ENCODE assay signal across 8 mouse cellular contexts in genomic region chr11:100938711-100939511, GRCm38 (mm10). TPM values are rescaled to one million over a fixed set of nuclear protein-coding genes. Genes with fewer than 3 reads are reported as not detected.
DNase-seq lines count a peak whose midpoint lies in the region; ATAC-seq and TF ChIP-seq lines count a peak whose summit lies in the region.

No protein-coding gene starts in this region.

- H3K36me3 ChIP-seq in forebrain, embryonic 12.5 days (replicated peaks) = no peaks in the 10 kb centered on the region
- no peaks in the 10 kb centered on the region for H3K36me3 ChIP-seq in kidney, embryonic 15.5 days

- 0 out of 2 replicates have a peak, but pooled peaks cover 9% of the 10 kb centered on the region for H3K27me3 ChIP-seq in forebrain, embryonic 12.5 days
- H3K27me3 ChIP-seq in kidney, embryonic 15.5 days = no peaks in the 10 kb centered on the region

- peak overlapping the region; percentile 94 for H3K27ac ChIP-seq in bone marrow, adult 2 months (ENCODE audit: control insufficient read depth, insufficient read depth, low read depth, low read length, poor library complexity)
- peak overlapping the region; percentile 65 for H3K27ac ChIP-seq in forebrain, embryonic 12.5 days
- H3K27ac ChIP-seq in kidney, embryonic 15.5 days = peak overlapping the region; percentile 84

- no peaks in the 10 kb centered on the region for H3K9me3 ChIP-seq in forebrain, embryonic 12.5 days
- H3K9me3 ChIP-seq in kidney, embryonic 15.5 days (replicated peaks) = no peaks in the 10 kb centered on the region

- TF ChIP-seq POLR2A in bone marrow, adult 2 months (IDR thresholded peaks at IDR 0.05; ENCODE audit: borderline replicate concordance, control insufficient read depth, low read depth, low read length) = peak; percentile 89

- peak overlapping the region; percentile 87 for H3K4me3 ChIP-seq in bone marrow, adult 2 months (replicated peaks; ENCODE audit: control insufficient read depth, low read depth, low read length)
- H3K4me3 ChIP-seq in forebrain, embryonic 12.5 days (replicated peaks) = peak overlapping the region; percentile 82
- peak overlapping the region; percentile 78 for H3K4me3 ChIP-seq in kidney, embryonic 15.5 days (replicated peaks)

- peak; percentile 9; the same call in 1 of the 2 replicates for ATAC-seq in forebrain, embryonic 12.5 days (ENCODE audit: low FRiP score)
- ATAC-seq in kidney, embryonic 15.5 days (replicated peaks; ENCODE audit: low FRiP score) = peak; percentile 100

- H3K9ac ChIP-seq in forebrain, embryonic 12.5 days = peak overlapping the region; percentile 84
- H3K9ac ChIP-seq in kidney, embryonic 15.5 days = peak overlapping the region; percentile 77

- TF ChIP-seq CTCF in bone marrow, adult 2 months (IDR thresholded peaks at IDR 0.05; ENCODE audit: control insufficient read depth, insufficient read depth, low read length) = no peak

- peaks cover 7% of the 10 kb centered on the region for H3K4me1 ChIP-seq in bone marrow, adult 2 months (ENCODE audit: control insufficient read depth, insufficient read depth, low read length)
- H3K4me1 ChIP-seq in forebrain, embryonic 12.5 days = peaks cover 25% of the 10 kb centered on the region
- peaks cover 24% of the 10 kb centered on the region for H3K4me1 ChIP-seq in kidney, embryonic 15.5 days

- H3K4me2 ChIP-seq in forebrain, embryonic 12.5 days = peak overlapping the region; percentile 70
- peak overlapping the region; percentile 79 for H3K4me2 ChIP-seq in kidney, embryonic 15.5 days

- peak; percentile 36 to 55 for DNase-seq in spleen, postnatal 10 days (ENCODE audit: low spot score in 2 of 2)
- DNase-seq in spleen, adult 12 weeks (ENCODE audit: low spot score) = no peak
- peak; percentile 21 for DNase-seq in lung, postnatal 25 days (ENCODE audit: low spot score)
- DNase-seq in left cerebral cortex, adult 8-10 months (ENCODE audit: low spot score in 2 of 2) = no peak
- DNase-seq in ovary, postnatal 14 days (ENCODE audit: low spot score) = no peak

- WGBS in bone marrow, adult 2 months = 1% methylated on average over 48 of the region's 48 CpGs
- under 1% methylated on average over 47 of the region's 48 CpGs for WGBS in forebrain, embryonic 12.5 days
- under 1% methylated on average over 47 of the region's 48 CpGs for WGBS in kidney, embryonic 15.5 days

RNA-seq across cellular contexts. Expression of gene Stat3, which starts 0.4 kb away (rescaled TPM):
- polyA plus RNA-seq in bone marrow, adult 2 months (2011; ENCODE audit: insufficient read depth, insufficient read length, low replicate concordance, missing spikeins) = 21.4 and 60.0 TPM in 2 replicates
- 30.8 and 34.1 TPM in 2 replicates for polyA plus RNA-seq in forebrain, embryonic 12.5 days (2016; fragmentation: Nextera tagmentation; extraction: Ambion mirVana)
- polyA plus RNA-seq in kidney, embryonic 15.5 days (2015; fragmentation: Nextera tagmentation; extraction: Ambion mirVana) = 44.8 and 45.1 TPM in 2 replicates
- total RNA-seq in left cerebral cortex, adult 8-10 months (2022) = 10 to 100 TPM; 39.0 to 54.7 (median 46.3) TPM

RNA-seq across cellular contexts. Expression of gene Cavin1, which starts 31.8 kb away (rescaled TPM):
- 54.2 and 71.2 TPM in 2 replicates for polyA plus RNA-seq in bone marrow, adult 2 months (2011; ENCODE audit: insufficient read depth, insufficient read length, low replicate concordance, missing spikeins)
- 29.9 and 35.6 TPM in 2 replicates for polyA plus RNA-seq in forebrain, embryonic 12.5 days (2016; fragmentation: Nextera tagmentation; extraction: Ambion mirVana)
- polyA plus RNA-seq in kidney, embryonic 15.5 days (2015; fragmentation: Nextera tagmentation; extraction: Ambion mirVana) = 131 and 150 TPM in 2 replicates
- 10 to 100 TPM; 18.7 to 20.9 (median 20.8) TPM for total RNA-seq in left cerebral cortex, adult 8-10 months (2022)

Comparison
In these comparisons a context has a peak if more than half of its experiments do, and no peak if none do; other contexts are left out.
1. DNase-seq: peak in spleen, postnatal 10 days (2 of 2) and lung, postnatal 25 days (single experiment); none in spleen, adult 12 weeks (single experiment), left cerebral cortex, adult 8-10 months (0 of 2) and ovary, postnatal 14 days (single experiment).
2. Peak in every context shown above with its lines, with median percentiles within 50 percentile points of each other: H3K27ac ChIP-seq and H3K4me3 ChIP-seq.